Mouse (Mus musculus): ENCODE results near the gene Tmem42. TPM values are rescaled to one million over a fixed set of nuclear protein-coding genes. Genes with fewer than 3 reads are reported as not detected.

The Tmem42 gene
- 5.4 TPM in 1 of 2 replicates, not detected in the other for total RNA-seq (2015; ENCODE audit: low replicate concordance)
- not detected in 2 replicates for total RNA-seq (2017; ENCODE audit: low replicate concordance)

DNA sequence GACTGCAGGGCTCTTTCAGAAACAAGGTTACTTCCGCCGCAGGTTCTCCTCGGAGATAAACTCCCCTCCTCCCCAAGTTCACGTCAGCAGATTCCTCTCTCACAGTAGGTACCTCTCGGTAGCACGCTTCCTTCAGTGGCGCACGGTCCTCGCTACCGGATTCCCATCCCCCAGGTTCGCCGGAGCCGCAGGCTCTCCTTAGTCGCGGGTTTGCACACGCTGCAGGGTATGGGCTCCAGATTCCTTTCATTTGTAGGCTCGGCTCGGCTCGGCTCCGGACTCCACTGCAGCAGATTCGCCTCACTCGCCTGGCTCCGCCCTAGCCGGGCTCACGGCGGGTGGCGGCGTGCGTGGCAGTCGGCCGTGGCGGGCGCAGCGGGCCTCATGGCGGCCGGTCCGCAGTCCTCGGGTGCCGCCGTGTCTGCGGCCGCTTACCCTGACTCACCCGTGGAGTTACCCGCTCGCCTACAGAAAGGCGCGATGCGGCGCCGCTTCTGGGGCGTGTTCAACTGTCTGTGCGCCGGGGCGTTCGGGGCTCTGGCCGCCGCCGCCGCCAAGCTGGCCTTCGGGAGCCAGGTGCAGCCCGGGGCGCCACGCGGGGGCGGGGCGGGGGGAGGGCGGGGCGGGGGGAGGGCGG, at the start of gene Tmem42:
Tmem42 (plus strand) TSS at position 332 of the 637 bp plus-strand sequence.
- peak; percentile 93 for ATAC-seq (replicated peaks; ENCODE audit: low FRiP score, poor library complexity, severe bottlenecking)

DNA sequence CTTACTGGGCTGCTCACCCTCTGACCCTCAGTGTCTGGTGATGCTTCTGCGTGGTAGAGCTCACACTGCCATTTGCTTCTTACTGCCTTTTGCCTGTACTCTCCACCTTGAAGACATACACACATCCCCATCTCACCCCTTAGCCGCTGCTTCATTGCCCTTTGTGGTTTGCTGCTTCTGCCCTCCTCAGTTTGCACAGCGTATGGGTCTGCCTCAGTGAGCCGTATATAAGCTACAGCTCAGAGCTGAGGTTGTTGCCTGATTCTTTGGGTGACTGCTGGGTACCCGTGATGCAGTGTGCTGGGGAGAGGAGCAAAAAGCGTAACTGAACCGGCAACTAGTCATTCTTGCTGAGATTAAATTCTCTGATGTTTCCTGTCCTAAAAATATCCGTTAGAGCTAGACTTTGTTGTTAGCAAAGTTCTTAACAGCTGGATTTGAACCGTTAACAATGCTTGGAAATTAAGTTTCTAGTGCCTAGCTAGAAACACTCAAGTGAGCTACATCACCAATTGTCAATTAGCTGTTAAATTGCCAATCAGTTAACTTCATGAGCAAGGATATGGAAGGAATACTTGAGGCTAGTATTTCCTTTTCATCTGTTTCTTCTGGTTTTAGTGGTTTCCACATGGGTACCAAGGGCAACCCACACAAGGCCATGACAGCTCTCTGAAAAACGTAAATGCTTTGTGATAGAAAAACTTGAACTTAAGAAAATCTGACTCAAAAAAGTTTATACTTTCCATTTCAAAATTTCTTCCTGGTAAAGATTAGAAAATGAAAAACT, 22.5 kb upstream of the Tmem42 start:
- ATAC-seq (replicated peaks; ENCODE audit: low FRiP score, poor library complexity, severe bottlenecking) = 0 out of 2 replicates have a peak, but pooled peaks have one; percentile 25

DNA sequence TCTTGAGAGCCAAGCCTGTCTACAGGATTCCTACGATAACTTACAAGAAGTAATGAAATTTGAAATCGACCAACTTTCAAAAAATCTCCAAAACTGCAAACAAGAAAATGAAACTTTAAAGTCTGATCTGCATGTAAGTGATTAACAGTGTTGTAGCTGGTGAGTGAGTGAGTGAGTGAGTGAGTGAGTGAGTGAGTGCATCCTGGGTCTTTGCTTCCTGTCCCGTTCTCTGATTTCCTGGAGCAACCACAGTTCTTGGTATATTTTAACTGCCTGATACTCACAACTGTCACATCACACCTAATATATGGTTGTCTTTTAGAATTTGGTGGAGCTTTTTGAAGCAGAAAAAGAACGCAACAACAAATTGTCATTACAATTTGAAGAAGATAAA, 21.9 kb upstream of the Tmem42 start:
- ATAC-seq (replicated peaks; ENCODE audit: low FRiP score, poor library complexity, severe bottlenecking) = no peak

DNA sequence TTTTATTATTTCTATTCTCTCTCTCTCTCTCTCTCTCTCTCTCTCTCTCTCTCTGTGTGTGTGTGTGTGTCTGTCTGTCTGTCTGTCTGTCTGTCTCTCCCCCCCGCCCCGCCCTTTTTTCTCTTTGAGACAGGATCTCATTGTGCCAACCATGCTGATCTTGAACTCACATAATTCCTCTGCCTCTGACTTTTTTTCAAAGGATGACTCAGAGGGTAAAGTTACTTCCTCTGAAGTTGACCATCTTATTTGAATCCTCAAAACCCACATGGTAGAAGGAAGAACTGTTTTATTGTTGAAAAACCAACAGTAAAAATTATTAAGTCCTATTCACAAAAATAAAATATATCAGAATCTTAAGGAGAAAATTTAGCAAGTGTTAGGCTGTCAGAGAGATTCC, 16.4 kb upstream of the Tmem42 start:
- no peak for ATAC-seq (replicated peaks; ENCODE audit: low FRiP score, poor library complexity, severe bottlenecking)

DNA sequence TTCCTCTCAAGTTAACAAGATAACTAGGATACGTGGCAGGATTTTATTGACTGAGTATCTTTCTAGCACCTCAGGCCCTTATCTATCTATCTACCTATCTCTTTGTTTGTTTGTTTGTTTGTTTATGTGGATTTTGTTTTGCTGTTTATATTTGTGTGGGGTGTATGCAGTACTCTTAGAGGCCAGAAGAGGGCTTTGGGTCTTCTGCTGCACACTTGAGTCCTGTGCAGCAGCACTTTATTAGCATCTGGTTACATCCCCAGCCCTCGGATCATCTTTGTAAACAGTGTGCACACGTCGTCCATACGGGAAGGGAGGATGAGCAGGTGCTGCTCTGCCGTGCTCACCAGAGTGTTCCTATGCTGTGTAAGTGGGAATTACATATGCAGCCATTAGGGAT, 15.1 kb upstream of the Tmem42 start:
- peak; percentile 56; the same call in 1 of the 2 replicates for ATAC-seq (replicated peaks; ENCODE audit: low FRiP score, poor library complexity, severe bottlenecking)

DNA sequence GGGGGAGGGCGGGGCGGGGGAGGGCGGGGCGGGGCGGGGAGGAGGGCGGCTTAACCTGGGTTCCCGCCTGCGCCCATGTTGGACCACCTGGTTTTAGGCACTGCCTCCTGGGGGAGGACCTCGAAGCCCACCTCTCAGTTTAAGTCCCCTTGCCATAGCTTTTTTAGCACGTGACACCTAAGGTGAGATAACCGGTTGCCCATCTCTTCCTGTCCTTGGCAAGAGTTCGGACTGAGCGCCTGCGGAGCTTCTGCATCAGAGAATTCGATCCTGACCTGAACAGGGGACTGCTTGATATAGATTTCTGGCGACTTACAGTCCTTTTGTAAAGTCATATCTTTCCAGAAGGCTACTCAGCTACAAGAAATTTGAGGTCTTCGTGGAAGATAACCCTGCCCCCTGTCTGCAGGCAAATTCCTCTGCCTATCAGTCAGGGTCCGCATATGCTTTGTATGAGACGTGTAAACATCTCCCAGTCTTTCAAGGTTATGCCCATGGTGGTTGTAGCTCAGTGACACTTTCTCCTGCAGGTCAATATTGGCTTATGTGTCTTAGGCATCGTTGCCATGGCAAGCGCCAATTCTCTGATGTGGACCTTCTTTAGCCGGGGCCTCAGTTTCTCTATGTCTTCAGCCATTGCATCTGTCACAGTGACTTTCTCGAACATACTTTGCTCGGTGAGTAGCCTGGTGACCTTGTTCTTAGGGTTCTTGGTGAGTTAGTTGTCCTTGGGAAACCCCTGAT, 682 bp downstream of the Tmem42 start:
- ATAC-seq (replicated peaks; ENCODE audit: low FRiP score, poor library complexity, severe bottlenecking) = no peak

DNA sequence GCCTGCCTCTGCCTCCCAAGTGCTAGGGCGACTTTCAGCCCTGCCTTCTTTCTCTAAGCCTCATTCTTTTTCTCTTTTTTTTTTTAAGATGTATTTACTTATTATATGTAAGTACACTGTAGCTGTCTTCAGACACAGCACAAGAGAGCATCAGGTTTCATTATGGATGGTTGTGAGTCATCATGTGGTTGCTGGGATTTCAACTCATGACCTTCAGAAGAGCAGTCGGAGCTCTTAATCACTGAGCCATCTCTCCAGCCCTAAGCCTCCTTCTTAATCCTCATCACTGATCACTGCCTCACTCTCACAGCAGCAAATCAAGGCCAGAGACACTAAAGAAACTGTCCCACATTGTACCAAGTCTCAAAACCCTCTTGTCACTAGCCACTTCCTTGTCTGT, 3.1 kb downstream of the Tmem42 start:
- ATAC-seq (replicated peaks; ENCODE audit: low FRiP score, poor library complexity, severe bottlenecking) = no peak

DNA sequence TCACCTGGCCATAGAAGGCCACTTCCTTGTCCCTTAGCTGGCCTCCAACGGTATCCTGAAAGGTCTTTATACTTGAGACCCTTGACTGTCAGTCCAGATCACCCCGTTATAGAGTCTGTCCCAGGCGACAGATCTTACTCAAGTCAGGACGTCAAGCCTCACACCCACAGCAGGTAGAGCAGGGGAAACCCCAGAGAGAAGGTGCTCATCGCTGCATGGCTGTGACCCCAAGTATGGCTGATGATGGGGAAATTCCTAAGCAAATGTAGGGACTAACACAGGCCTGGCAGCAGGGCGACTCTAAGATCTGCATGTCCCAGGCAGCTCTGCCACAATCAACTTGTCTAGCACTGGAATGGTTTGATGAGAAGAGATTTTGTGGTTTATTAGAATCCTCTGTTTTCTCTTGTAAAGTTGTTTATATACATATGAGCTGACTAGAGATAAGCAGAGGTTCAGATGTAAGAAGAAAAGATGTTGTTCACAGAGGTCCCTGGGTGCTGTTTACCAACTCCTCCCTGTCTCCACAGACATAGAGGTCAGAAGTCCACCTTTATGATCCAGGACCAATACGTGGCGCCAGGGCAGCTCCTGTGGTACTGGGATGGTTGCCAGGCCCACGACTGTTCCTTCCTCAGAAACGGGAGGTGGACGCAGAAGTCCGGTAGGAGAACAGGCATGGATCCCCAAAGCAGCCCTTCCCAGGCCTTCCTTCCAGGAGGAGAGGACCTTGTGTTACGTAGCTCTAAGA, 10.5 kb downstream of the Tmem42 start:
- no peak for ATAC-seq (replicated peaks; ENCODE audit: low FRiP score, poor library complexity, severe bottlenecking)

DNA sequence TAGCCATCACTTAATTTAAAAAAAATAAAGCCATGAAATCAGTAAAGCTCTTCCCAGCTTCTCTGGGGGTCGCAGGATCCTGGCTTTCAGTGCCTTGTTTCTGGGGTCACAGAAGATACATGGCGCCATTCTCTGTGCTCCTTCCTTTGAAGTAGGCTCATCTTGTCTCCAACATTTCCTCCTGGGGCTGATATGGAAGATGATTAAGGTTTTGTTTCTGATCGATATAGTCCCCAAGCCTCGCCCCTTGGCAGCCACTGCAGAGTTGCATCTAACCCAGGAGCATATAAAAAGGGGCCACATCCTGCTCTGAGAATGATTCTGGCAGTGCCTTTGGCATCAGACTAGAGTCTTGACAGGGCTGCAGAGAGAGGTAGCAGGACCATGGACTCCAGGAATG, 13.3 kb downstream of the Tmem42 start, which contains the start of gene Tgm4:
Tgm4 (plus strand) TSS at position 301 of the 400 bp plus-strand sequence.
- no peak for ATAC-seq (replicated peaks; ENCODE audit: low FRiP score, poor library complexity, severe bottlenecking)

DNA sequence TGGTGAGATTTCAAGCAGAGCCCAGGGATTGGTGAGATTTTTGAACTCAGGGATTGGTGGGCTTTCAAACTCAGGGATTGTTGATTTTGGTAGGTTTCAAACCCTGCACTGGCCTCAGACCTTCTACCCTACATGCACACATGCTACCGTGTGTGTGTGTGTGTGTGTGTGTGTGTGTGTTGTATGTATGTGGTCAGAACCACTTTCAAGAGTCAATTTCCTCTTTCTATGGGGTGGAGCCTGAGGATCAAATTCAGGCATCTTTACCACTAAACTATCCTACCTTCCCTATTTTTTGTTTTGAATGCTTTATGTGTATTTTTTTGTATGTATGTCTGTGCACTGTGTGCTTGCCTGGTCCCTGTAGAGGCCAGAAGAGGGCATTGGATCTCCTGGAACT, 26.5 kb downstream of the Tmem42 start:
- ATAC-seq (replicated peaks; ENCODE audit: low FRiP score, poor library complexity, severe bottlenecking) = no peak

DNA sequence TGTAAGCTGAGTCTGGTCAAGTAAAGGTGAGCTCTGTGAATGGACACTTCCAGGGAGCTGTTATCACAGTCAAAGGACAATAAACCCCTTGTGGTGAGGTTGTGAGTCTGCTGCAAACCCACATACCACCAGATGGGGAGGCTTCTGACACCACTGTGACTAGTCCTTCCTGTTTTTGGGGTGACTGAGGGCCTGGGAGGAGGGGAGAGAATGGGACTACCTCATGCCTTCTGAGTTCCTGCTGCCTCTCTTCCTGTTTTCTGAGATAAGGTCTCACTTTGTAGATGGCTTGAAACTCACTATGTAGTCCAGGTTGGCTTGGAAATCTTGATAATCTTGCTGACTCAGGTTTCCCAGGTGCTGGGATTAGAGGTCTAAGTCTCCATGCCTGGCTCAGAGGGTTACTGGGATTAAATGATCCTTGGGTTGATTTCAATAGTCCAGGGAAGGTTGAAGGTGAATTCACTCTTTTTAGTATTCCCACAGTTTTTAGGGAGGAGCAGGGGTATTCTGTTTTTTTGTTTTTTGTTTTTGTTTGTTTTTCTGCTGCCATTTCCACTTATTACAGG, 37.7 kb downstream of the Tmem42 start:
- ATAC-seq (replicated peaks; ENCODE audit: low FRiP score, poor library complexity, severe bottlenecking) = no peak

DNA sequence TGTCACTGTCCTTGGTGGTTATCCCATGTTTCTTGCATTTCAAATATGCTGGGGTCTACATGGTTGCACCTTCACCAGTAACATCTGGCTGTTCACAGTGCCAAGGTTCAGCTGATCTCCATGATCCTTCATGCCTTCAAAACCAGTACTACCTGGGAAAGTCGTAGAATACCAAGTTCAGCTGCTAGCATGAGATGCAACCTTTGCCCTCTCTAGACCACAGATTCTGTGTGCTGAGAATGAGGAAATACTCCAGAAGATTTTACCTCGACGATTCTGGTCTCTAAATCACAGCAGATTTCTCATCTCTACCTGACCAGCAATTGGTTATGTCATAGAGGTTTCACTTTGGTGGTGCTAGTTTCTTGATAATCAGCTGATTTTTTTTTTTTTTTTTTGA, 39.0 kb downstream of the Tmem42 start:
- ATAC-seq (replicated peaks; ENCODE audit: low FRiP score, poor library complexity, severe bottlenecking) = no peak

Other genes with a start within 250 kb of the Tmem42 start
- gene Tcaim, start 215.8 kb upstream of the Tmem42 start, total RNA-seq (2015; ENCODE audit: low replicate concordance) = 1.1 and 1.7 TPM in 2 replicates
- 1.7 and 1.9 TPM in 2 replicates for gene Tcaim, start 215.8 kb upstream of the Tmem42 start, total RNA-seq (2017; ENCODE audit: low replicate concordance)
- gene Gm35549, start 177.3 kb upstream of the Tmem42 start, total RNA-seq (2015; ENCODE audit: low replicate concordance) = not detected in 2 replicates
- gene Gm35549, start 177.3 kb upstream of the Tmem42 start, total RNA-seq (2017; ENCODE audit: low replicate concordance) = not detected in 2 replicates
- gene Zfp445, start 155.3 kb upstream of the Tmem42 start, total RNA-seq (2015; ENCODE audit: low replicate concordance) = 13.7 and 36.5 TPM in 2 replicates
- gene Zfp445, start 155.3 kb upstream of the Tmem42 start, total RNA-seq (2017; ENCODE audit: low replicate concordance) = 24.8 and 40.7 TPM in 2 replicates
- 0.72 TPM in 1 of 2 replicates, not detected in the other for gene Zkscan7, start 135.6 kb upstream of the Tmem42 start, total RNA-seq (2015; ENCODE audit: low replicate concordance)
- 0.23 and 0.39 TPM in 2 replicates for gene Zkscan7, start 135.6 kb upstream of the Tmem42 start, total RNA-seq (2017; ENCODE audit: low replicate concordance)
- gene Zfp105, start 98.3 kb upstream of the Tmem42 start, total RNA-seq (2015; ENCODE audit: low replicate concordance) = not detected in 2 replicates
- gene Zfp105, start 98.3 kb upstream of the Tmem42 start, total RNA-seq (2017; ENCODE audit: low replicate concordance) = 3.1 TPM in 1 of 2 replicates, not detected in the other
- 18.4 and 28.5 TPM in 2 replicates for gene 1110059G10Rik, start 70.3 kb upstream of the Tmem42 start, total RNA-seq (2015; ENCODE audit: low replicate concordance)
- gene 1110059G10Rik, start 70.3 kb upstream of the Tmem42 start, total RNA-seq (2017; ENCODE audit: low replicate concordance) = 11.2 and 22.4 TPM in 2 replicates
- 408 and 434 TPM in 2 replicates for gene Kif15, start 70.3 kb upstream of the Tmem42 start, total RNA-seq (2015; ENCODE audit: low replicate concordance)
- 484 and 1,059 TPM in 2 replicates for gene Kif15, start 70.3 kb upstream of the Tmem42 start, total RNA-seq (2017; ENCODE audit: low replicate concordance)
- gene Tgm4, start 13.4 kb downstream of the Tmem42 start, total RNA-seq (2015; ENCODE audit: low replicate concordance) = not detected in 2 replicates
- gene Tgm4, start 13.4 kb downstream of the Tmem42 start, total RNA-seq (2017; ENCODE audit: low replicate concordance) = not detected in 2 replicates
- 20.5 and 26.3 TPM in 2 replicates for gene Zdhhc3, start 91.9 kb downstream of the Tmem42 start, total RNA-seq (2015; ENCODE audit: low replicate concordance)
- gene Zdhhc3, start 91.9 kb downstream of the Tmem42 start, total RNA-seq (2017; ENCODE audit: low replicate concordance) = 11.3 and 14.4 TPM in 2 replicates
- gene Exosc7, start 91.9 kb downstream of the Tmem42 start, total RNA-seq (2015; ENCODE audit: low replicate concordance) = 14.3 and 21.6 TPM in 2 replicates
- gene Exosc7, start 91.9 kb downstream of the Tmem42 start, total RNA-seq (2017; ENCODE audit: low replicate concordance) = 6.6 and 26.4 TPM in 2 replicates
- gene Clec3b, start 129.6 kb downstream of the Tmem42 start, total RNA-seq (2015; ENCODE audit: low replicate concordance) = not detected in 2 replicates
- gene Clec3b, start 129.6 kb downstream of the Tmem42 start, total RNA-seq (2017; ENCODE audit: low replicate concordance) = not detected in 2 replicates
- gene Cdcp1, start 194.7 kb downstream of the Tmem42 start, total RNA-seq (2015; ENCODE audit: low replicate concordance) = not detected in 2 replicates
- not detected in 2 replicates for gene Cdcp1, start 194.7 kb downstream of the Tmem42 start, total RNA-seq (2017; ENCODE audit: low replicate concordance)
- not detected in 2 replicates for gene Tmem158, start 239.4 kb downstream of the Tmem42 start, total RNA-seq (2015; ENCODE audit: low replicate concordance)
- 2.1 TPM in 1 of 2 replicates, not detected in the other for gene Tmem158, start 239.4 kb downstream of the Tmem42 start, total RNA-seq (2017; ENCODE audit: low replicate concordance)